Mouse (Mus musculus) lung, embryonic 14.5 days (tissue): ENCODE data around the gene Zcchc14. TPM values are rescaled to one million over a fixed set of nuclear protein-coding genes. Genes with fewer than 3 reads are reported as not detected.

Source experiments
- ATAC-seq: fragments of 200-750 bp; cut with Nextera tagmentation; 2 replicates; pipeline ENCODE4 v1.8.0; 2017; ENCODE audit warnings: mild to moderate bottlenecking, moderate TSS enrichment, moderate library complexity; ENCODE audit not compliant: insufficient read depth
- DNase-seq: peaks from one replicate; pipeline ENCODE4 v3.0.0-alpha.2; 2015
- H3K27ac ChIP-seq: fragments of 300-500 bp; sonication (generic); 2 replicates; pipeline ENCODE4 v1.5.1; 2014; ENCODE audit warnings: low read depth, mild to moderate bottlenecking, moderate library complexity
- H3K27me3 ChIP-seq: fragments of 300-500 bp; sonication (generic); 2 replicates; pipeline ENCODE4 v1.6.1; 2014; ENCODE audit warnings: low read length, control low read depth; ENCODE audit not compliant: insufficient read depth
- H3K36me3 ChIP-seq: fragments of 300-500 bp; sonication (generic); 2 replicates; pipeline ENCODE4 v1.6.1; 2014; ENCODE audit warnings: control low read depth; ENCODE audit not compliant: insufficient read depth
- H3K4me1 ChIP-seq: fragments of 300-500 bp; sonication (generic); 2 replicates; pipeline ENCODE4 v1.6.1; 2014; ENCODE audit warnings: antibody characterized with exemption, control low read depth; ENCODE audit not compliant: insufficient read depth
- H3K4me2 ChIP-seq: fragments of 300-500 bp; sonication (generic); 2 replicates; pipeline ENCODE4 v1.6.1; 2014; ENCODE audit warnings: mild to moderate bottlenecking
- H3K4me3 ChIP-seq: fragments of 300-500 bp; sonication (generic); 2 replicates; pipeline ENCODE4 v1.5.1; 2014; ENCODE audit warnings: low read depth, low read length
- H3K9ac ChIP-seq: fragments of 300-500 bp; sonication (generic); 2 replicates; pipeline ENCODE4 v1.6.1; 2014
- H3K9me3 ChIP-seq: fragments of 300-500 bp; sonication (generic); 2 replicates; pipeline ENCODE4 v1.6.1; 2016; ENCODE audit warnings: low read depth, low read length, control low read depth
- CTCF ChIP-seq: IDR thresholded peaks from 2 replicates; pipeline ENCODE4 v1.5.1; 2016; ENCODE audit warnings: antibody characterized with exemption, low read depth
- WGBS: fragments of 180-500 bp; shearing (Covaris S2); extraction: QIAGEN DNeasy Blood & Tissue Kit; methylation state at CpG from one replicate; pipeline ENCODE4 v1.1.7; 2014; 5-methylcytosine and 5-hydroxymethylcytosine counted together
- polyA plus RNA-seq: library from polyadenylated mRNA; unstranded; fragments of >200 nt; fragmentation: Nextera tagmentation; extraction: Ambion mirVana; gene quantifications from 2 replicates; pipeline ENCODE4 v1.2.1, GENCODE M21; 2014

The Zcchc14 gene
- polyA plus RNA-seq, 1 experiment from 2014 or later: 25.0 TPM

DNA sequence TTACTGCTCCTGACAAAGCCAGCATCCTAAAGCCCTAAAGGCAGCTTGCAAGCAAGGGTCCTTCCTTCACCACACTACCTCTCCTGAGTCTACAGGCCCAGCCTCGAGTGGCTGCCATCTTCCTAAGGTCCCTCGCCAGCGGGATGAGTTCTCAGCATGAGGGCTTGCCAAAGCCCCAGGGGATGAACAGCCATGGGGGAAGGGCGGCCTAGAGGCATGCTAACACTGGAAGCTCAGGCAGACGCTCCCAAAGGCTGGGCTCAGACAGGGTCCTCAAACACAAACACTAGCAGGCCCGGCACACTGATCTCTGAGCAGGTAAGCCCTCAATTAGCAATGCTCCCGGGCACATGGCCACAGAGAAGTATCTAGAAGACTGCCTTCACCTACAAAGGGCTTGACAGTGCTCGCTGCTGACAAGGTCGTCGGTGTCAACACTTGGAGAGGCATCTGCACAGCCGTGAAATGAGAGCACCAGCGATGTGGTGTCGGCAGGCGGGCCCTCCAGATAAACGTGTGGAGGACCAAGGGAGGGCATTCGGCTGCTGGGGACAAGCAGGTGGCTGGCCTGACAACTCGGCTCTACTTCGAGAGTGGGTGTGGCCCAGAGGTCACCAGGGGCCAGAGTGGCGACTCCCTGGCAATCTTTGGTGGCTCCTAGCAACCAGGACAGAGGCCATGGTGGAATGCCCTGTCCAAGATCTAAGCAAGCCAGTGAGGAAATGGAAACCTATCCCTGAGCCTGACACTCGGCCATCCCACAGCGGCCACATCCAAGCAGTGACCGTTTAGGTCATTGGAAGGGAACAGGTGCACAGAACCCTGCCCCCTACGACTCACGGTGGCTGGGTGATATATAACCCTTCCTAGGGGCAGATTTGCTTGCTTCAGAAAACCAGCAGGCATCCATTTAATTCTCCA, 101.4 kb downstream of the Zcchc14 start:
- no peak overlapping the region for H3K9ac ChIP-seq
- H3K27ac ChIP-seq: no peak overlapping the region
- no peak for TF ChIP-seq CTCF
- no peaks in the 10 kb centered on the region for H3K4me1 ChIP-seq
- no peak overlapping the region for H3K4me2 ChIP-seq
- 55% methylated on average over 24 of the region's 24 CpGs for WGBS
- ATAC-seq: no peak
- no peak overlapping the region for H3K4me3 ChIP-seq
- no peaks in the 10 kb centered on the region for H3K27me3 ChIP-seq
- H3K36me3 ChIP-seq: peaks cover 66% of the 10 kb centered on the region
- H3K9me3 ChIP-seq: no peaks in the 10 kb centered on the region
- DNase-seq: no peak

DNA sequence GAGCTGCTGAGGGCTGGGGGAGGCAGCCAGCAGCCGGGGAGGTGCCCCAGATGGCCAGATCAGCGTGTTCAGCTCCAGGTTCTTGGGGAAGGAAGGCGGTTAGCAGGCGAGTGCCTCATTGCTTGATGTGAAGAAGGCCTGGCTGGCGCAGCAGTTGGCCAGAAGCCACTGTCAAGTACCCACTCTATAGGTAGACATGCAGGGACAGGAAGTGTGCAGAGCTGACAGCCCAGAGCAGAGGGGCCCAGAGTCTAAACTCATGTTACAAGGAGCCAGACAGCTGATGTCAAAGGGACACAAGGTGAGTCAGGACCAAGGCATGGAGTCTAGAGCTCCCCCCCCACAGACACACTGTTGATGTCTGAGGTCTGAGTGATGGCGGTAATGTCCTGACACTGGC, 102.6 kb downstream of the Zcchc14 start:
- H3K9me3 ChIP-seq: no peaks in the 10 kb centered on the region
- 69% methylated on average over 6 of the region's 6 CpGs for WGBS
- H3K27ac ChIP-seq: no peak overlapping the region
- H3K4me3 ChIP-seq: no peak overlapping the region
- no peak overlapping the region for H3K9ac ChIP-seq
- no peak overlapping the region for H3K4me2 ChIP-seq
- H3K4me1 ChIP-seq: no peaks in the 10 kb centered on the region
- peaks cover 58% of the 10 kb centered on the region for H3K36me3 ChIP-seq
- no peak for TF ChIP-seq CTCF
- no peaks in the 10 kb centered on the region for H3K27me3 ChIP-seq
- DNase-seq (no peak), ATAC-seq (0 out of 2 replicates have a peak, but pooled peaks have one; percentile 32)

Other genes with a start within 250 kb of the Zcchc14 start
- gene 1700018B08Rik, start 108.6 kb downstream of the Zcchc14 start, polyA plus RNA-seq: not detected in 2 replicates
- 17.5 and 18.4 TPM in 2 replicates for gene Fbxo31, start 74.1 kb downstream of the Zcchc14 start, polyA plus RNA-seq
- gene Map1lc3b, start 62.5 kb downstream of the Zcchc14 start, polyA plus RNA-seq: 198 and 202 TPM in 2 replicates
- 0.22 and 0.42 TPM in 2 replicates for gene Jph3, start 76.7 kb upstream of the Zcchc14 start, polyA plus RNA-seq
- gene Klhdc4, start 176.7 kb upstream of the Zcchc14 start, polyA plus RNA-seq: 42.2 and 47.7 TPM in 2 replicates